ENCODE assay signal across 10 mouse cellular contexts in genomic region chr1:120135934-120136786, GRCm38 (mm10). TPM values are rescaled to one million over a fixed set of nuclear protein-coding genes. Genes with fewer than 3 reads are reported as not detected.
DNase-seq lines count a peak whose midpoint lies in the region; ATAC-seq and TF ChIP-seq lines count a peak whose summit lies in the region.
"Had no signal": no experiment of that assay in that cellular context is flagged by ENCODE, and none has a peak within 500 bp of the region (broad histone marks: within the 10 kb centered on the region; RNA-seq: fewer than 3 reads in every experiment).

No protein-coding gene starts in this region.

- peak; percentile 23 to 38 for DNase-seq in heart, adult 9 months (ENCODE audit: low spot score in 2 of 2)
- DNase-seq in 3T3-L1 (ENCODE audit: low read depth, low spot score): peak; percentile 96
- peak; percentile 69 for DNase-seq in adrenal gland, adult 8-10 months
- DNase-seq in left cerebral cortex, postnatal 25 days (ENCODE audit: low spot score in 2 of 2): peak; percentile 68 to 93
- DNase-seq in ovary, adult 18-20 months (ENCODE audit: low spot score): no peak
- no peak for DNase-seq in thymus, adult 2 months
- DNase-seq in spleen, adult 12 weeks (ENCODE audit: low spot score): no peak
- DNase-seq: lung, embryonic 14.5 days had no signal

- no peak for TF ChIP-seq CTCF in thymus, adult 2 months (IDR thresholded peaks at IDR 0.05; ENCODE audit: borderline replicate concordance, control insufficient read depth, extremely low read depth, insufficient read depth, low read length, poor library complexity)

- H3K4me2 ChIP-seq in heart, embryonic 12.5 days: no peak overlapping the region
- H3K4me2 ChIP-seq: hindbrain, embryonic 14.5 days; lung, embryonic 14.5 days had no signal

- H3K4me3 ChIP-seq in heart, embryonic 12.5 days: no peak overlapping the region
- H3K4me3 ChIP-seq in thymus, adult 2 months (ENCODE audit: control insufficient read depth, insufficient read depth, low read length): no peak overlapping the region

- ATAC-seq in heart, embryonic 12.5 days (ENCODE audit: insufficient number of reproducible peaks, low FRiP score): no peak

- H3K4me1 ChIP-seq in heart, embryonic 12.5 days (replicated peaks): peaks cover 8% of the 10 kb centered on the region
- H3K4me1 ChIP-seq in thymus, adult 2 months (replicated peaks; ENCODE audit: control insufficient read depth, insufficient read depth, low read length): no peaks in the 10 kb centered on the region

- no peaks in the 10 kb centered on the region for H3K27me3 ChIP-seq in heart, embryonic 12.5 days (replicated peaks)
- no peaks in the 10 kb centered on the region for H3K27me3 ChIP-seq in thymus, adult 2 months (ENCODE audit: control insufficient read depth, insufficient read depth, low read length)

- intact Hi-C loops in left cerebral cortex, postnatal 25 days (cut with DNase I): no loop called here

- H3K9me3 ChIP-seq in heart, embryonic 12.5 days (replicated peaks): peaks cover 12% of the 10 kb centered on the region; the same call in 1 of the 2 replicates

- no peak overlapping the region for H3K27ac ChIP-seq in heart, embryonic 12.5 days (ENCODE audit: poor library complexity, severe bottlenecking)
- H3K27ac ChIP-seq in thymus, adult 2 months (ENCODE audit: control insufficient read depth, insufficient read depth, low read length): no peak overlapping the region
- H3K27ac ChIP-seq: hindbrain, embryonic 14.5 days had no signal

- no peaks in the 10 kb centered on the region for H3K36me3 ChIP-seq in heart, embryonic 12.5 days
- H3K36me3 ChIP-seq in thymus, adult 2 months (ENCODE audit: control insufficient read depth, insufficient read depth, low read length): no peaks in the 10 kb centered on the region

- no peak overlapping the region for H3K9ac ChIP-seq in heart, embryonic 12.5 days
- H3K9ac ChIP-seq: hindbrain, embryonic 14.5 days; lung, embryonic 14.5 days had no signal

- WGBS in heart, embryonic 12.5 days: 69% methylated on average over 7 of the region's 7 CpGs
- 88% methylated on average over 7 of the region's 7 CpGs for WGBS in thymus, adult 2 months

- no peak for TF ChIP-seq POLR2A in thymus, adult 2 months (IDR thresholded peaks at IDR 0.05; ENCODE audit: control insufficient read depth, extremely low read depth, insufficient read depth, low read length, poor library complexity)

RNA-seq across cellular contexts. Expression of gene 3110009E18Rik, which starts 15.2 kb away (rescaled TPM):
- 11.8 and 14.1 TPM in 2 replicates for polyA plus RNA-seq in heart, embryonic 12.5 days (2016; fragmentation: Nextera tagmentation; extraction: Ambion mirVana)
- 10 to 100 TPM in 3 of 4 experiments, 1 to 10 TPM in 1; 8.8 to 14.1 (median 11.2) TPM for total RNA-seq in adrenal gland, adult 8-10 months (2022)
- 1 to 10 TPM; 6.7 to 7.4 TPM for total RNA-seq in left cerebral cortex, postnatal 25 days (2021)
- 4.4 and 5.5 TPM in 2 replicates for polyA plus RNA-seq in thymus, adult 2 months (2012; rRNA removed)

RNA-seq across cellular contexts. Expression of gene Dbi, which starts 15.3 kb away (rescaled TPM):
- 655 and 695 TPM in 2 replicates for polyA plus RNA-seq in heart, embryonic 12.5 days (2016; fragmentation: Nextera tagmentation; extraction: Ambion mirVana)
- total RNA-seq in adrenal gland, adult 8-10 months (2022): 100 to 1,000 TPM; 667 to 804 (median 753) TPM
- 100 to 1,000 TPM; 247 to 272 TPM for total RNA-seq in left cerebral cortex, postnatal 25 days (2021)
- 210 and 247 TPM in 2 replicates for polyA plus RNA-seq in thymus, adult 2 months (2012; rRNA removed)

Comparison
In these comparisons a context has a peak if more than half of its experiments do, and no peak if none do; other contexts are left out.
1. DNase-seq: peak in heart, adult 9 months (2 of 2), 3T3-L1 (single experiment), adrenal gland, adult 8-10 months (single experiment) and left cerebral cortex, postnatal 25 days (2 of 2); none in ovary, adult 18-20 months (single experiment), thymus, adult 2 months (single experiment) and spleen, adult 12 weeks (single experiment).